Mouse (Mus musculus) kidney, postnatal 0 days (tissue): ENCODE measurements at regions not wholly inside any gene's neighbourhood (a gene's known extent, or its start where the extent isn't known, plus 50 kb on each side); places are given as distances from the start of the nearest gene placed in this dataset.

Experiments
- ATAC-seq: fragments of 200-750 bp; cut with Nextera tagmentation; replicated peaks from 2 replicates; pipeline ENCODE4 v1.8.0; 2017; ENCODE audit warnings: low read depth, moderate number of reproducible peaks, moderate TSS enrichment, moderate library complexity; ENCODE audit not compliant: low FRiP score
- DNase-seq: peaks from one replicate; pipeline ENCODE4 v3.0.0-alpha.2; 2016; ENCODE audit warnings: low spot score
- H3K27ac ChIP-seq: fragments of 300-500 bp; sonication (generic); 2 replicates; pipeline ENCODE4 v1.5.1; 2014; ENCODE audit warnings: mild to moderate bottlenecking
- H3K27me3 ChIP-seq: fragments of 300-500 bp; sonication (generic); 2 replicates; pipeline ENCODE4 v1.6.1; 2014; ENCODE audit warnings: low read length, mixed read lengths; ENCODE audit not compliant: insufficient read depth
- H3K36me3 ChIP-seq: fragments of 300-500 bp; sonication (generic); 2 replicates; pipeline ENCODE4 v1.6.1; 2014; ENCODE audit warnings: low read length, mixed read lengths; ENCODE audit not compliant: insufficient read depth
- H3K4me1 ChIP-seq: fragments of 300-500 bp; sonication (generic); replicated peaks from 2 replicates; pipeline ENCODE4 v1.6.1; 2014; ENCODE audit warnings: antibody characterized with exemption, low read length, mixed read lengths; ENCODE audit not compliant: insufficient read depth
- H3K4me2 ChIP-seq: fragments of 300-500 bp; sonication (generic); 2 replicates; pipeline ENCODE4 v1.6.1; 2014; ENCODE audit warnings: mild to moderate bottlenecking, low read length, moderate library complexity, mixed read lengths
- H3K4me3 ChIP-seq: fragments of 300-500 bp; sonication (generic); replicated peaks from 2 replicates; pipeline ENCODE4 v1.5.1; 2014; ENCODE audit warnings: low read depth, low read length
- H3K9ac ChIP-seq: fragments of 300-500 bp; sonication (generic); 2 replicates; pipeline ENCODE4 v1.6.1; 2014; ENCODE audit warnings: low read depth, low read length
- H3K9me3 ChIP-seq: fragments of 300-500 bp; sonication (generic); replicated peaks from 2 replicates; pipeline ENCODE4 v1.6.1; 2016; ENCODE audit warnings: low read length, inconsistent platforms, mixed read lengths
- CTCF ChIP-seq: IDR thresholded peaks from 2 replicates; pipeline ENCODE4 v1.5.1; 2016; ENCODE audit warnings: antibody characterized with exemption, low read depth, mild to moderate bottlenecking, moderate library complexity
- WGBS: fragments of 180-500 bp; shearing (Covaris S2); extraction: QIAGEN DNeasy Blood & Tissue Kit; methylation state at CpG from one replicate; pipeline ENCODE4 v1.1.7; 2014; 5-methylcytosine and 5-hydroxymethylcytosine counted together

GRCm38 (mm10) chr4:9769633-9770205, 1104.6 kb upstream of the 2610301B20Rik start:
- DNase-seq (peak; percentile 26), ATAC-seq (no peak)
- TF ChIP-seq CTCF, result no peak
- H3K36me3 ChIP-seq, result no peaks in the 10 kb centered on the region
- H3K4me3 ChIP-seq, result peak overlapping the region; percentile 52
- H3K9me3 ChIP-seq, result no peaks in the 10 kb centered on the region
- H3K27me3 ChIP-seq, result no peaks in the 10 kb centered on the region
- no peaks in the 10 kb centered on the region for H3K4me1 ChIP-seq
- H3K9ac ChIP-seq, result no peak overlapping the region
- 57% methylated on average over 9 of the region's 9 CpGs for WGBS
- no peak overlapping the region for H3K27ac ChIP-seq
- H3K4me2 ChIP-seq, result peak overlapping the region; percentile 81

- Histone ChIP-seq H3K36me3 (no peaks in the 10 kb centered on the region), H3K27me3 (no peaks in the 10 kb centered on the region), H3K4me1 (no peaks in the 10 kb centered on the region), H3K4me3 (peak overlapping the region; percentile 52), H3K4me2 (peak overlapping the region; percentile 81), H3K9ac (peak overlapping the region; percentile 54), H3K9me3 (no peaks in the 10 kb centered on the region), H3K27ac (peak overlapping the region; percentile 70)
- peak; percentile 38; the same call in 1 of the 2 replicates for TF ChIP-seq CTCF
- peak; percentile 79 for DNase-seq
- ATAC-seq, result peak; percentile 91
- WGBS, result 1% methylated on average over 38 of the region's 38 CpGs
Observed at GRCm38 (mm10) chr4:9770372-9771102, 1103.8 kb upstream of the 2610301B20Rik start.

GRCm38 (mm10) chr4:9771103-9771474, 1103.2 kb upstream of the 2610301B20Rik start:
- peak overlapping the region; percentile 81 for H3K4me2 ChIP-seq
- no peaks in the 10 kb centered on the region for H3K36me3 ChIP-seq
- ATAC-seq (peak; percentile 50), DNase-seq (peak; percentile 89)
- H3K27me3 ChIP-seq, result no peaks in the 10 kb centered on the region
- peak; percentile 70 for TF ChIP-seq CTCF
- under 1% methylated on average over 5 of the region's 5 CpGs for WGBS
- H3K27ac ChIP-seq, result peak overlapping the region; percentile 70
- H3K4me3 ChIP-seq, result peak overlapping the region; percentile 52
- H3K9ac ChIP-seq, result peak overlapping the region; percentile 54
- no peaks in the 10 kb centered on the region for H3K4me1 ChIP-seq
- no peaks in the 10 kb centered on the region for H3K9me3 ChIP-seq

GRCm38 (mm10) chr4:9778391-9778790, 1095.9 kb upstream of the 2610301B20Rik start:
- Histone ChIP-seq H3K4me3 (no peak overlapping the region), H3K27me3 (no peaks in the 10 kb centered on the region), H3K9ac (no peak overlapping the region), H3K27ac (no peak overlapping the region), H3K4me2 (no peak overlapping the region), H3K9me3 (no peaks in the 10 kb centered on the region), H3K36me3 (no peaks in the 10 kb centered on the region), H3K4me1 (no peaks in the 10 kb centered on the region)
- DNase-seq (no peak), ATAC-seq (no peak)
- TF ChIP-seq CTCF, result no peak
- WGBS, result 89% methylated on average over 8 of the region's 8 CpGs

GRCm38 (mm10) chr4:9779594-9779993, 1094.7 kb upstream of the 2610301B20Rik start:
- H3K27ac ChIP-seq, result no peak overlapping the region
- H3K4me3 ChIP-seq, result no peak overlapping the region
- no peaks in the 10 kb centered on the region for H3K4me1 ChIP-seq
- no peak for TF ChIP-seq CTCF
- no peaks in the 10 kb centered on the region for H3K36me3 ChIP-seq
- H3K9me3 ChIP-seq, result no peaks in the 10 kb centered on the region
- no peaks in the 10 kb centered on the region for H3K27me3 ChIP-seq
- H3K9ac ChIP-seq, result no peak overlapping the region
- H3K4me2 ChIP-seq, result no peak overlapping the region
- WGBS, result 58% methylated on average over 3 of the region's 3 CpGs
- no peak for ATAC-seq
- DNase-seq, result peak; percentile 71

- peak; percentile 78 for TF ChIP-seq CTCF
- no peaks in the 10 kb centered on the region for H3K9me3 ChIP-seq
- no peak for ATAC-seq
Observed at GRCm38 (mm10) chr4:9780179-9780578, 1094.1 kb upstream of the 2610301B20Rik start.

More at GRCm38 (mm10) chr4:9780179-9780578, 1094.1 kb upstream of the 2610301B20Rik start:
- Histone ChIP-seq H3K36me3 (no peaks in the 10 kb centered on the region), H3K4me3 (no peak overlapping the region), H3K4me2 (no peak overlapping the region), H3K4me1 (no peaks in the 10 kb centered on the region), H3K9ac (no peak overlapping the region), H3K27ac (no peak overlapping the region), H3K27me3 (no peaks in the 10 kb centered on the region)
- DNase-seq, result peak; percentile 73
- 36% methylated on average over 9 of the region's 9 CpGs for WGBS
